Mouse (Mus musculus) adrenal gland, adult 18-20 months (tissue): ENCODE data around the gene Gm9999. TPM values are rescaled to one million over a fixed set of nuclear protein-coding genes. Genes with fewer than 3 reads are reported as not detected.
A peak's percentile ranks its signal among the peaks of the same experiment; 100 is the strongest.

Experiments used
- DNase-seq, 2 experiments: peaks; one replicate each; pipeline ENCODE4 v3.0.0; 2021 to 2022; ENCODE audit warnings: low spot score in 2 of 2
- total RNA-seq, 2 experiments: library from RNA; stranded (reverse); gene quantifications; 1 replicate in 1 of 2; 2 replicates in 1 of 2; pipeline ENCODE4 v1.2.3; 2021

Gene Gm9999
- total RNA-seq, 2 experiments from 2014 or later: not detected

GRCm38 (mm10) chr7:46998942-46999341 lies 15.6 kb downstream of the Gm9999 start:
- DNase-seq: no peak

DNA sequence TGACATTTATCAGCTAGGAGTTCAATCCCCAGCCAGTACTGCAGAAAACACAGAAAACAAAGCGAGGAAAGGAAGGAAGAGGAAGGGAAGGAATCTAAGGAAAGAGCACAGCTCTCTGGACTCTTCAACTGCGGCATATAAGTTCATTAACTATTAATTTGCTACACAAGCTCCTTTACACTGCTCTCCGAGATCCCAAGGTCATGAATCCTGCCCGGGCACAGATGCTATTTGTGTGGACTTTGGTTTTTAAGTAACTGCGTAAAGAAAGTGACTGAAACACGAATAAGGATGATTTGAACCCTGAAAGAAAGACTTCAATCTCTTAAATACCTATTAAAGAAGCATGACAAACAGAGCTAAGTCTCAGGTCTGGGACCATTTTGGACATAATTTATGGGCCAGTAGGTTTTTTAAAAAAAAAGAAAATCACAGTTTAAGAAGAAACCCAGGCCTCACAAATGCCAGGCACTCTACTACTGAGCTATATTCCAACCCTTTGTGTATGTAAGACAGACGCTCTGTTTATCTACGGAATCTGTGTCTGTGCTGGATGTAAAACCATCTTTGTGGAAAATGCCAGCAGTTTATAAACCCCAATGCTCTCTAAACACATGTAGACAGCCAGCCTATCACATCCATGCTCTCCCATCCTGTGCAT lies 16.7 kb downstream of the Gm9999 start:
- no peak for DNase-seq

DNA sequence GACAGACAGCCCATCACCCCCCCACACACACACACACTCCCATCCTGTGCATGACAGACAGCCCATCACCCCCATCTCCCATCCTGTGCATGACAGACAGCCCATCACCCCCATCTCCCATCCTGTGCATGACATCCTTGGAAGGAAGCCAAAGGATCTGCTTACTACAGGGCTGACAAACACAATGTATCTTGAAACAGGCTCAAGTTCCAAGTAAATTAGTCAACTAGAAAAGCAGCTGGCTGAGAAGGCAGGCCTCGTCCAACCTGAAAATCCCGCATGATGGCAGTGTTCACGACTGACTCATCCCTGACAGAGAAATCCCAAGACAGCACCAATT lies 17.2 kb downstream of the Gm9999 start:
- no peak for DNase-seq

DNA sequence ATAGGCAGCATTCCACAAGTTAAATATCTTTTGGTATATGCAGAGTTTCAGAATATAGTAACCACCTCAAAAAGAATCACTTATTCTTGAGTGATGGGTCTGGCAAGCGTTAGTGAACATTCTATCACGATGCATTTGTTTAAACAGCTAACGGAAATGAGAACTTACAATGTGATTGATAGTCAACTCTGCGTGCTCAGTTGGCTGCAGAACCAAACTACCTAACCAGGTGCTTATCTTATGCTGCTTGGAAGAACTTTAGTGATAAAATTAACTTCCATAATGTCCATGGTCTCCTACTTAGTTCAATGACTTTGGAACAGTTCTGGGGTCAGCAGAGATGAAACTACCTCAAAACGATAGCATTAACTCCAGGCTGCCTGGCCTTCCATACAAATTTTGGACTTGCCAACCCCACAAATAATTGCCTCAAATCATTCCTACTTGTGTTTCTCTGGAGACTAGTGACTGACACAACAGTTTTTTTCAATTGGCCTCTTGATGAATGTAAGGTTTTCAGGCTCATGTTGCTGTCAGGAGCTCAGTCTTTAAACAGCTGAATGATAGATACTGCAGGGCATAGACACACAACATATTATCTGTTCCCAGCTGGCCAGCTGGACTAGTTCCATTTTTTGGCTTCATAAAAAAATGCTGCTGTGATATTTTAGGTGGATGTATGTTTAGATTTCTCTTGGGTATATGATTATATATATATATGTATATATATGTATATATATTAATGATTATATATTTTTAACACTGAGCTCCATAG lies 17.9 kb downstream of the Gm9999 start:
- no peak for DNase-seq

DNA sequence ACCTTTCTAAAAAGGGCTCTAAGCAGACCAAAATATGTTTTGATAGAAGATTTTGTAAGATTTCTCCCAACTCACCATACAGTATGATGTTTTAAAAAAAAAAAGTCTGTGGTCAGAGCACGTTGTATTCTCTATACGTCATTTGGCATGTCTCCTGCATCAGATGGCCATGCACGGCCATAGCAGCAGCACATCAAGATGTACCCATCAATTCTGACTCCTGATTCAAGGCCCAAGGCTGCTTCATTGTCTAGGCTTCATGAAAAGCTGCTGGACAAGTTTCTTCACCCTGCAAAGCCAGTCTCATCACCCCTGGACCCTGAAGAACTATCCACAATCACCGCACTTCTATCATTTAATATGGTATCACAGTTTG lies 18.5 kb downstream of the Gm9999 start:
- DNase-seq: no peak

- no peak for DNase-seq
Observed at GRCm38 (mm10) chr7:47003411-47004115, 20.2 kb downstream of the Gm9999 start.

DNA sequence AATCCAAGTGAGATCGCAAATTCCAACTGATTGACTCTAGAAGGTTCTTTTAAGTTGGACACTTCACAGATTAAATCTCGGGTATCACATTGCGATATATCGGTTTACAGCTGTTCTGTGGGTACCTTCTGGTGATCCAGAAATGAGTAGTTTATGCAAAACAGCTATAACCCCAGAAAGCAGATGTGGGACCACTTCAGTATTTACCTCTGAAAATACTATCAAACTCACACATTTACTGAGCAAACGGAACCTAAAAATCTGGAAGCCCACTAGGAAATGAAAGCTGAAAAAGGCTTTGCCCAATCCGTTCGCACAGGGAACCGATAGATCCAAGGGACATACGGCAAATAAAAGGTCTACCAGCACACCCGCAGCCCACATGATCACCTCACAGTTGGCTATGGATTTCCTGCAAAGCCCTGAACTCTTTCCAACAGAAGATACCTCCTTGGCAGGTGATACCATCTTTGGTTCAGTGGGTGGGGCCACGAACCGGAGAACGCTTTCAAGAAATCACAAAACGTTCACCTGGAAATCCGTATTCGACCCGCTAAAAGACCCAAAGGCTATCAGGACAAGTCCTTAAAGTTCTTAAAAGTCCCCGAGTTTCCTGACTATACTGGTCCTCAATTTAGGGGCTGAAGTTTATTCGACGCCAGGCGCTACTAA lies 23.9 kb downstream of the Gm9999 start:
- no peak for DNase-seq

GRCm38 (mm10) chr7:47007818-47008167 lies 24.4 kb downstream of the Gm9999 start:
- DNase-seq: no peak

DNA sequence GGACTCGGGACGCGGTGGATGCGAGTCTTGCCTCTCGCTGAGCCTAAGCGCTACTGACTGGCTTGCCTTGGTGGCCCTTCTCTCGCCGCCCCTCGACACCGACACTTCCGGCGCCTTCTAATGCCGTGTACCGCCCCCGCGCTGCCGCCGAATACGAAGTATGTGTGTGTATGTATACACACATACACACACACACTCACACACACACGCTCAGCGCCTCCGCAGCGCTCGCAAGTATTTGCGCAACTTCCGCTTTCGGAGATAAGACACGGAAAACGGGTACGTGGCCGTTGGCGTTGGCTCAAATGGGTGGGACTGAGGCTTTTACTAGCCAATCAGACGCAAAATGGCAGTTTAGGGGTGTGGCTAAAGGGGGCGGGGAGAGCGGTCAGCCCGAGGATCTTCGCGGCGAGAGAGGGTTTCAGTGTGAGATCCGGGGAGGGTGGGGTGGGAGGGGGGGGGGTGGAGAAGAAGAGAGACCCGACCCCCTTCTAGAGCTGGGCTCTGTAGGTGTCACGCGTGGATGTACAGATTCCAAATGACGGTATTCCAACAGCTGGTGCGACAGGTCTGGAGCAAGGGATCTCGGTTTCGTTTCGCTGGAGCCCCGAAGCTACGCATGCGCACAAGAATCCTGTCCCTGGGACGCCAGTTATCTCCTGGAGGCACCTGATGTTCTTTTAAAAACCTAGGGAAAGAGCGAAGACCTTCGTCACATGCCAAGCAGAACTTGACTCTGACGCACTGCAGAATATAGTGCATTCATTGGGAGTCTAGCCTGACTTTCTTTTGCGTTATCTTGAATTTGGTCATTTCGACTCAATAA lies 25.0 kb downstream of the Gm9999 start, which contains the start of gene Spty2d1:
TSS of gene Spty2d1 (minus strand) at position 244 of the 826 bp plus-strand sequence.
- peak; percentile 96 to 98 for DNase-seq

- DNase-seq: no peak
Observed at GRCm38 (mm10) chr7:47013131-47013767, 29.9 kb downstream of the Gm9999 start.

DNA sequence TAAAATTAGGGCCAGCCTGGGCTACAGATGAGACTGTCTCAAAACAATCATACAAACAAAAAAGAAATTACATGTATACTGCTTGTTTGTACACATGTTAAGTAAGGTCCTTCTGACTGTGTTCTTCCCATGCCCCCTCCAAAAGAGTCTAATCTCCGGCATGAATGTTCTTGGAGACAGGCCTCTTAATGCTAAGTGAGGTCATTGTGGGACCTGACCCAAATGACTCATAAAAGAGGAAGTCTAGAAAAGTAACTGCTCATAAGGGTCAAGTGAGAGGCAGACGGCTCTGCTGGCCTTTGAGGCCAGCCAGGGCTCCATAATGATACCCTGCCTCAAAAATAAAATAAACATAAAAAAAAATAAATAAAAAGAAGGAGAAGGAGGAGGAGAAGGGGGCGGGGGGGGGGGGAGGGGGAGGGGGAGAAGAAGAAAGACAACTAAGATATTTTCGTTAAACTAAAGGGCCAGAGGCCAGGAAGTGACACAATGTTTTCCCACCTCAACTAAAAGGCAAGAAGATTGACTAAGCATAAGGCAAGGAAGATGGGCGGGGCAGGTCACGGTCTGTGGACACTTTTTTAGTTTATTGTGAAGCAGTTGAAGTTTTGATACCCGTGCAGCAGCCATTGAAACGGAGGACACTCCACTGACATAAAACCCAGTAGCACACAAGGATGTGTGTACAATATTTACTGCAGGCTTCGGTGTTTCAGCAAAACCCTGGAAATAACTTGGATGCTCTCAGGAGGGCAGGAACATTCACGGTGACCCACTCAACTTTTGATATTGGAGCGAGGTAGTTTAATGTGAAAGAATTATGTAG lies 31.4 kb downstream of the Gm9999 start:
- DNase-seq: no peak

GRCm38 (mm10) chr7:47015390-47016065 lies 32.1 kb downstream of the Gm9999 start:
- DNase-seq: peak; percentile 59 to 65

- no peak for DNase-seq
Observed at GRCm38 (mm10) chr7:47016602-47017001, 33.2 kb downstream of the Gm9999 start.

- DNase-seq: no peak
Observed at GRCm38 (mm10) chr7:47017146-47017545, 33.8 kb downstream of the Gm9999 start.

DNA sequence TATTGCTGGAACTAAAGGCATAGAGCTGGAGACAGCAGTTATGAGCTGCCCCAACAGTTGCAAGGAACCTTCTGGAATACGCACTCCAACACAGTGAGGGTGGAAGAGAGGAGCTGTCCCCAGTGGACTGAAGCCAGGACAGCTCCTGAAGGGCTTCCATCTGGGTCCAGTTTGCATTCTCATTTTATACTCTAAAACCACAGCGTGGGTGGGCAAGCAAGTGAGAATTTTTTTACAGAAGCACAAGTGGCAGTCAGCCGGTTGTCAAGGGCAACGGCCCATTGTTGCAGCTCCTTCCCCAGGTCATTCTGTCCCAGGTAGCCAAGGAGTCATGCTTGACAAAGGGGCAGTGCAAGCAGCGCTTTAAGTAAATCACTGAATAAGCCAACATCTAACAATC lies 36.3 kb downstream of the Gm9999 start:
- no peak for DNase-seq

- no peak for DNase-seq
Observed at GRCm38 (mm10) chr7:47020956-47021355, 37.6 kb downstream of the Gm9999 start.

DNA sequence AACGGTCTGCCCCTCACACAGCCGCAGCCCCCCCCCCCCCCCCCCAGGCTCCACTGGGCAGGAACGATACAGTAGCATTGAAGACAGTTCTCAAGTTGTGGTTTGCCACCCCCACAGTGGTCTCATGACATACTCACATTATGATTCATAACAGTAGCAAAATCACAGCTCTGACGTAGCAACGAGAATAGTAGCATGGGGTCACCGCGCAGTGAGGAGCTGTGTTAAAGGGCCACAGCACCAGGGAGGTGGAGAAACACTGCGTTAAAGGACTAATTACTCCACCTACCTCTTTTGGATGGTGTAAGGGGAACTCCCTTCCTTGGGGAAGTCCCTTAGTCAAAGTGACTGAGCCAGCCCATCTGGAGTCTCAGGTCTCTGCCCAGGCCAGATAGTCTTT lies 39.1 kb downstream of the Gm9999 start:
- no peak for DNase-seq

DNA sequence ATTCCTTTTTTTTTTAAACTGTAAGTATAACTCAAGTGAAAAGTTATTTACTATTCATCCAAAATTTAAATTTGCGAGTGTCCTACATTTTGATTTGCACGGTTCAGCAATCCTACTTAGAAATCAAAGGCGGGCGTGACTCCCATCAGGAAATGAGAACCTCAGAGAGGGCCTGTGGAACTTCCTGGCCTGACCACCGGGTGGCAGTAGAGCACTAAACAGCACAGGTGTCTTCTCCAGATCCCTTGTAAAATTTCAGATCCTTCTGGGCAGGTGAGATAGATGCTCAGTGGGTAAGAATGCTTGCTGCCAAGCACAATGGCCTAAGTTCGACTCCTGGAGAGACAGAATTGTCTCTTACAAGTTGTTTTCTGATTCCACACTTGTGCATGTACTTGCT lies 40.1 kb downstream of the Gm9999 start:
- DNase-seq: peak; percentile 90

DNA sequence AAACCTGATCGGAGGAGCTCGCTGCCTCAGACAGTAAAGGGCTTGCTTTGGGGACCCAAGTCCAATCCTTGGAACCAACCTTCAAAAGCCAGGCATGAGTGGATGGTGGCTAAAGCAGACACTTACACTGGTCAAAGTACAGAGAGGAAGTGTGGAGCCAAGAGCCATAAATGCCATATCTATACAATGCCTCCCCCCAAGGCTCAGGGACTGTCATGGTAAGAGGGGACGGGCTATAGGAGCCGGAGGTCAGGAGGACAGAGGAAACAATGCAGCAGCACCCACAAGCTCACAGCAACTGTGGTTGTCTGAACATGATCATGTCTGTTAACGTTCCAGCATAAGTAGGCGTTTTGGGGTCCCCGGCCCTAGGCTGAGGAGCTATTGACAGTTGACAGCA lies 41.1 kb downstream of the Gm9999 start:
- DNase-seq: no peak
